Mouse (Mus musculus) forebrain, postnatal 0 days (tissue): ENCODE results near the gene Gm10842. TPM values are rescaled to one million over a fixed set of nuclear protein-coding genes. Genes with fewer than 3 reads are reported as not detected.

Source experiments
- ATAC-seq: fragments of 200-750 bp; cut with Nextera tagmentation; 2 replicates; pipeline ENCODE4 v1.8.0; 2017; ENCODE audit warnings: mild to moderate bottlenecking, moderate library complexity
- DNase-seq: peaks from one replicate; pipeline ENCODE4 v3.0.0-alpha.2; 2015
- H3K27ac ChIP-seq: fragments of 300-500 bp; sonication (generic); 2 replicates; pipeline ENCODE4 v1.5.1; 2014; ENCODE audit warnings: low read depth, mild to moderate bottlenecking, antibody characterized with exemption, low read length, moderate library complexity, mixed read lengths
- H3K27me3 ChIP-seq: fragments of 300-500 bp; sonication (generic); 2 replicates; pipeline ENCODE4 v1.6.1; 2014; ENCODE audit warnings: mild to moderate bottlenecking, low read length, mixed read lengths; ENCODE audit not compliant: insufficient read depth
- H3K36me3 ChIP-seq: fragments of 300-500 bp; sonication (generic); 2 replicates; pipeline ENCODE4 v1.6.1; 2014; ENCODE audit warnings: mild to moderate bottlenecking, moderate library complexity; ENCODE audit not compliant: insufficient read depth
- H3K4me1 ChIP-seq: fragments of 300-500 bp; sonication (generic); 2 replicates; pipeline ENCODE4 v1.6.1; 2014; ENCODE audit warnings: antibody characterized with exemption; ENCODE audit not compliant: insufficient read depth
- H3K4me2 ChIP-seq: fragments of 300-500 bp; sonication (generic); 2 replicates; pipeline ENCODE4 v1.6.1; 2014; ENCODE audit warnings: low read depth, mild to moderate bottlenecking, moderate library complexity
- H3K4me3 ChIP-seq: fragments of 300-500 bp; sonication (generic); 2 replicates; pipeline ENCODE4 v1.5.1; 2014; ENCODE audit warnings: low read depth, low read length, mixed read lengths
- H3K9ac ChIP-seq: fragments of 300-500 bp; sonication (generic); 2 replicates; pipeline ENCODE4 v1.6.1; 2014; ENCODE audit warnings: mild to moderate bottlenecking
- H3K9me3 ChIP-seq: fragments of 300-500 bp; sonication (generic); 2 replicates; pipeline ENCODE4 v1.6.1; 2016; ENCODE audit warnings: low read length
- CTCF ChIP-seq: sonication (generic); IDR thresholded peaks from 2 replicates; pipeline ENCODE4 v1.5.1; 2016; ENCODE audit warnings: antibody characterized with exemption, control low read depth, low read depth
- WGBS: fragments of 180-500 bp; shearing (Covaris S2); extraction: QIAGEN DNeasy Blood & Tissue Kit; methylation state at CpG from one replicate; pipeline ENCODE4 v1.1.7; 2014; 5-methylcytosine and 5-hydroxymethylcytosine counted together
- polyA plus RNA-seq: library from polyadenylated mRNA; unstranded; fragments of >200 nt; fragmentation: Nextera tagmentation; extraction: Ambion mirVana; gene quantifications from 2 replicates; pipeline ENCODE4 v1.2.1, GENCODE M21; 2015
- total RNA-seq: library from RNA; depleted of rRNA; stranded (reverse); fragments of >200 nt; gene quantifications from 2 replicates; pipeline ENCODE4 v1.2.3, GENCODE M21; 2014

Gm10842 gene
- total and polyA plus RNA-seq, 2 experiments from 2014 or later: not detected

GRCm38 (mm10) chr11:105144508-105145210, 2.0 kb upstream of the Gm10842 start:
- H3K27ac ChIP-seq: no peak overlapping the region
- 84% methylated on average over 11 of the region's 11 CpGs for WGBS
- H3K36me3 ChIP-seq: peaks cover 15% of the 10 kb centered on the region
- no peak overlapping the region for H3K9ac ChIP-seq
- no peaks in the 10 kb centered on the region for H3K9me3 ChIP-seq
- ATAC-seq (no peak), DNase-seq (no peak)
- no peak overlapping the region for H3K4me2 ChIP-seq
- H3K27me3 ChIP-seq: no peaks in the 10 kb centered on the region
- TF ChIP-seq CTCF: no peak
- H3K4me1 ChIP-seq: no peaks in the 10 kb centered on the region
- no peak overlapping the region for H3K4me3 ChIP-seq

GRCm38 (mm10) chr11:105145211-105145610, 1.5 kb upstream of the Gm10842 start:
- Histone ChIP-seq H3K9me3 (no peaks in the 10 kb centered on the region), H3K9ac (no peak overlapping the region), H3K27me3 (no peaks in the 10 kb centered on the region), H3K4me3 (no peak overlapping the region), H3K4me1 (no peaks in the 10 kb centered on the region), H3K4me2 (no peak overlapping the region), H3K36me3 (peaks cover 9% of the 10 kb centered on the region), H3K27ac (no peak overlapping the region)
- no peak for ATAC-seq
- DNase-seq: no peak
- WGBS: 89% methylated on average over 10 of the region's 10 CpGs
- TF ChIP-seq CTCF: no peak

- ATAC-seq (no peak), DNase-seq (no peak)
- Histone ChIP-seq H3K4me2 (no peak overlapping the region), H3K27me3 (no peaks in the 10 kb centered on the region), H3K4me1 (no peaks in the 10 kb centered on the region), H3K36me3 (no peaks in the 10 kb centered on the region), H3K27ac (no peak overlapping the region), H3K9ac (no peak overlapping the region), H3K9me3 (no peaks in the 10 kb centered on the region), H3K4me3 (no peak overlapping the region)
- 83% methylated on average over 3 of the region's 3 CpGs for WGBS
- TF ChIP-seq CTCF: no peak
Observed at GRCm38 (mm10) chr11:105149353-105149752, 2.7 kb downstream of the Gm10842 start.

- no peak for DNase-seq
- Histone ChIP-seq H3K9me3 (no peaks in the 10 kb centered on the region), H3K4me3 (no peak overlapping the region), H3K36me3 (no peaks in the 10 kb centered on the region), H3K4me1 (no peaks in the 10 kb centered on the region), H3K27me3 (no peaks in the 10 kb centered on the region), H3K4me2 (no peak overlapping the region), H3K9ac (no peak overlapping the region), H3K27ac (no peak overlapping the region)
- no peak for ATAC-seq
- WGBS: 100% methylated on average over 1 of the region's 1 CpGs
- TF ChIP-seq CTCF: no peak
Observed at GRCm38 (mm10) chr11:105149766-105150165, 3.1 kb downstream of the Gm10842 start.

GRCm38 (mm10) chr11:105150691-105151090, 4.0 kb downstream of the Gm10842 start:
- no peaks in the 10 kb centered on the region for H3K4me1 ChIP-seq
- WGBS: 67% methylated on average over 4 of the region's 4 CpGs
- H3K27me3 ChIP-seq: no peaks in the 10 kb centered on the region
- no peak overlapping the region for H3K27ac ChIP-seq
- no peaks in the 10 kb centered on the region for H3K9me3 ChIP-seq
- no peak overlapping the region for H3K4me2 ChIP-seq
- no peak overlapping the region for H3K4me3 ChIP-seq
- H3K9ac ChIP-seq: no peak overlapping the region
- no peak for DNase-seq
- no peaks in the 10 kb centered on the region for H3K36me3 ChIP-seq
- no peak for ATAC-seq
- TF ChIP-seq CTCF: no peak

GRCm38 (mm10) chr11:105151226-105152016, 4.7 kb downstream of the Gm10842 start:
- ATAC-seq: no peak
- 0 out of 2 replicates have a peak overlapping the region, but pooled peaks have one; percentile 14 for H3K9ac ChIP-seq

GRCm38 (mm10) chr11:105152017-105152300, 5.3 kb downstream of the Gm10842 start:
- H3K4me2 ChIP-seq: no peak overlapping the region
- no peaks in the 10 kb centered on the region for H3K36me3 ChIP-seq
- H3K4me1 ChIP-seq: no peaks in the 10 kb centered on the region
- WGBS: 72% methylated on average over 3 of the region's 4 CpGs
- H3K4me3 ChIP-seq: no peak overlapping the region
- no peak overlapping the region for H3K27ac ChIP-seq
- no peak for DNase-seq
- H3K27me3 ChIP-seq: no peaks in the 10 kb centered on the region
- ATAC-seq: no peak
- no peak overlapping the region for H3K9ac ChIP-seq
- TF ChIP-seq CTCF: no peak
- H3K9me3 ChIP-seq: no peaks in the 10 kb centered on the region

More at GRCm38 (mm10) chr11:105151226-105152016, 4.7 kb downstream of the Gm10842 start:
- 23% methylated on average over 18 of the region's 19 CpGs for whole genome bisulfite sequencing
- no peak for TF ChIP-seq CTCF
- no peaks in the 10 kb centered on the region for H3K27me3 ChIP-seq
- H3K9me3 ChIP-seq: no peaks in the 10 kb centered on the region
- H3K4me3 ChIP-seq: no peak overlapping the region
- no peaks in the 10 kb centered on the region for H3K4me1 ChIP-seq
- no peaks in the 10 kb centered on the region for H3K36me3 ChIP-seq
- DNase-seq: no peak
- no peak overlapping the region for H3K27ac ChIP-seq
- H3K4me2 ChIP-seq: no peak overlapping the region
